Mouse (Mus musculus) hindbrain, postnatal 0 days (tissue): ENCODE results near the gene Hspb1. TPM values are rescaled to one million over a fixed set of nuclear protein-coding genes. Genes with fewer than 3 reads are reported as not detected.
A peak's percentile ranks its signal among the peaks of the same experiment; 100 is the strongest.

Experiments used
- ATAC-seq: fragments of 200-750 bp; cut with Nextera tagmentation; 2 replicates; pipeline ENCODE4 v1.8.0; 2017; ENCODE audit warnings: mild to moderate bottlenecking, moderate TSS enrichment, moderate library complexity
- DNase-seq: peaks from one replicate; pipeline ENCODE4 v3.0.0-alpha.2; 2015; ENCODE audit warnings: low spot score
- H3K27ac ChIP-seq: fragments of 300-500 bp; sonication (generic); 2 replicates; pipeline ENCODE4 v1.5.1; 2014; ENCODE audit warnings: mild to moderate bottlenecking
- H3K27me3 ChIP-seq: fragments of 300-500 bp; sonication (generic); 2 replicates; pipeline ENCODE4 v1.6.1; 2014; ENCODE audit warnings: low read length, mixed read lengths; ENCODE audit not compliant: insufficient read depth
- H3K36me3 ChIP-seq: fragments of 300-500 bp; sonication (generic); 2 replicates; pipeline ENCODE4 v1.6.1; 2014; ENCODE audit warnings: low read length, mixed read lengths; ENCODE audit not compliant: insufficient read depth
- H3K4me1 ChIP-seq: fragments of 300-500 bp; sonication (generic); 2 replicates; pipeline ENCODE4 v1.6.1; 2014; ENCODE audit warnings: antibody characterized with exemption, low read length, mixed read lengths; ENCODE audit not compliant: insufficient read depth
- H3K4me2 ChIP-seq: fragments of 300-500 bp; sonication (generic); 2 replicates; pipeline ENCODE4 v1.6.1; 2014; ENCODE audit warnings: low read depth, mild to moderate bottlenecking, low read length, moderate library complexity, mixed read lengths
- H3K4me3 ChIP-seq: fragments of 300-500 bp; sonication (generic); 2 replicates; pipeline ENCODE4 v1.5.1; 2014; ENCODE audit warnings: low read length
- H3K9ac ChIP-seq: fragments of 300-500 bp; sonication (generic); replicated peaks from 2 replicates; pipeline ENCODE4 v1.6.1; 2014; ENCODE audit warnings: mild to moderate bottlenecking, low read length, moderate library complexity, mixed read lengths
- H3K9me3 ChIP-seq: fragments of 300-500 bp; sonication (generic); 2 replicates; pipeline ENCODE4 v1.6.1; 2016; ENCODE audit warnings: low read length, mixed read lengths
- CTCF ChIP-seq: IDR thresholded peaks from 2 replicates; pipeline ENCODE4 v1.5.1; 2016; ENCODE audit warnings: antibody characterized with exemption, control low read depth, low read depth
- WGBS: fragments of 180-500 bp; shearing (Covaris S2); extraction: QIAGEN DNeasy Blood & Tissue Kit; methylation state at CpG from one replicate; pipeline ENCODE4 v1.1.7; 2014; 5-methylcytosine and 5-hydroxymethylcytosine counted together
- polyA plus RNA-seq: library from polyadenylated mRNA; unstranded; fragments of >200 nt; fragmentation: Nextera tagmentation; extraction: Ambion mirVana; gene quantifications from 2 replicates; pipeline ENCODE4 v1.2.1, GENCODE M21; 2015
- total RNA-seq: library from RNA; depleted of rRNA; stranded (reverse); fragments of >200 nt; gene quantifications from 2 replicates; pipeline ENCODE4 v1.2.3, GENCODE M21; 2014

Gene Hspb1
- total and polyA plus RNA-seq, 2 experiments from 2014 or later, result 28.0 to 29.6 TPM

DNA sequence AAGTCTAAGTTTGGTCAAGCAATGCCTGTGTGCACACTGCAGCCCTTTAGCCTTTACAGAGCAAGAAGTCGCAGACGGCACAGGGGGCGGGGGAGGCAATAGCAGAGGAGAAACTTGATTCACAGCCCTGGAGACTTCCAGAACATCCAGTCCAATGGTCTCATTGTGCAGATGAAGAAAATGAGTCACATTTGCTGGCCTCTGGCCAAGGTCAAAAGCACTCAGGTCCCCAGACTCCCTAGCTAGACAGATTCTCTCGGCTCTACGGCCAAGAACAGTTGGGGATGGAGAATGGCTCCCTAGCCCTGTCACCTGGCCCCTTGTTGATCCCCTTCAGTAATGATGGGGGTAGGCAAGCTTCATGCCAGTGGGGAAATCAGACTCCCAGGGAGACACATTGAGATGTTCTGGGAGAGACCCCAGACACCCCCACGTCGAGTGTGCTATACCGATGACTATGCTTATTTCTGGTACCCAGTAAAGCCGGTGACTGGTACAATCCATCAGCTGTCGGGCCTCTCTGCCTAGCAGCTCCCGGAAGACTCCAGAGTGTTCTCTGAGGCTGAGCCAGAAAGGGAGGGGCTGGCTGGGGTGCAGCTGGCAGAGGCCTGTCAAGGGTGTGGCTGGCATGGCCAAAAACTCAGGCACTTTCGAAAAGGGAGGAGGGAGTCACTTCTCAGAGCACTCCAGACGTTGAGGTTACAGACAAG lies 8.1 kb upstream of the Hspb1 start:
- Histone ChIP-seq H3K36me3 (no peaks in the 10 kb centered on the region), H3K9ac (no peak overlapping the region), H3K4me1 (0 out of 2 replicates have a peak, but pooled peaks cover 4% of the 10 kb centered on the region), H3K9me3 (no peaks in the 10 kb centered on the region), H3K27me3 (no peaks in the 10 kb centered on the region), H3K27ac (no peak overlapping the region; the same call in 1 of the 2 replicates), H3K4me3 (no peak overlapping the region), H3K4me2 (no peak overlapping the region)
- DNase-seq (peak; percentile 71), ATAC-seq (peak; percentile 64)
- WGBS, result 24% methylated on average over 13 of the region's 13 CpGs
- TF ChIP-seq CTCF, result no peak

DNA sequence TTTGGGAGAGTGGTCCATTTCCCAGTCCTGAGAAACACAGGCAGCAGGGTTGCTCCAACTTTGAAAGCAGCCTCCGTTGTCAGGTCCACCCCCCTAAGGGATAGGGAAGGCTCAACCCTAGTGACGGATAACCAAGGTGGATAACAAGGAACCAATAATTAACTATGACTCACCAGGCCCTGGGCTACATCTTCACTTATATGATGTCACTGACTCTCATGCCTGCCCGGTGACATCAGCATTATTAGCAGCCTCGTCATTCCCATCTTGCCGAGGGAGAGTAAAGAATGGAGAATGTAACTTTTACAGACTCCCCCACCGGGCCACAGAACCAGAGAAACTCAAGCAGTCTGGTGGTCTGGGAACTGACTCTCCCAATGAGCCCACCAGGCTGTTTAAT lies 3.1 kb upstream of the Hspb1 start:
- no peak overlapping the region for H3K4me3 ChIP-seq
- H3K36me3 ChIP-seq, result no peaks in the 10 kb centered on the region
- no peak overlapping the region for H3K27ac ChIP-seq
- 68% methylated on average over 6 of the region's 6 CpGs for WGBS
- ATAC-seq (no peak), DNase-seq (no peak)
- no peaks in the 10 kb centered on the region for H3K9me3 ChIP-seq
- no peak for TF ChIP-seq CTCF
- 0 out of 2 replicates have a peak, but pooled peaks cover 3% of the 10 kb centered on the region for H3K27me3 ChIP-seq
- no peak overlapping the region for H3K9ac ChIP-seq
- no peaks in the 10 kb centered on the region for H3K4me1 ChIP-seq
- no peak overlapping the region for H3K4me2 ChIP-seq

DNA sequence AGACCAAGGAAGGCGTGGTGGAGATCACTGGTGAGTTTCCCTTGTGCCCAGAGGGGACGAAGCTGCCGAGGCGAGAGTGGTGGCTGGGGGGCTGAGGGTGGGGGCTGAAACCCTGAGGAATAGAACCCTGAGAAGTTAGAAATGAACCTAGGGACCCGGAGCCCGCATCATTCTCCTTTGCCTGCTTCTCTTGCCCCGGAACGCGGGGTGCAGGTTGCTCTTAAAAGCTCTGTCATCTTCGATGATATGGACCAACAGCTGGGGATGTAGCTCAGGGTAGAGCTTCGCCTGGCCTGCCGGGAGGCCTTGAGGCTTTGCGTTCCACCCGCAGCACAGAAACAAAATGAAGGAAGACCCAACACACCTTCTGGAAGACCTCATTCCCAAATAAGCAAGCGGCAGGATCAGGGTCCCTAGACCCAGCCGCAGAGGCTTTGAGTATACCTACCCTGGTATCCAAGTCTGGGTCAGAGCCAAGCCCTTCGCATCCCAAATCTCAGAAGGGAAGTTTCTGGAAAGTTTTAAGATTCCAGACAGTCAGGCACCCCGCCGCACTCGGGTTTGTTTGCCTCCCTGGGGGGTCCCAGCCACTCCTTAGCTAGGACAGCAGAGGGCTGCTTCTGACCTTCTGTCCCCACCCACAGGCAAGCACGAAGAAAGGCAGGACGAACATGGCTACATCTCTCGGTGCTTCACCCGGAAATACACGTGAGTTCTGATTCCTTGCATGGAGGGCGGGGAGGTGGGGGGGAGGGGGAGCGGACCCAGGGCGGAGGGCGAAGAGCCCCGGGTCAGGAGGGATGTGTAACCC lies 891 bp downstream of the Hspb1 start:
- Histone ChIP-seq H3K27ac (no peak overlapping the region), H3K4me3 (peak overlapping the region; percentile 21), H3K9ac (no peak overlapping the region), H3K9me3 (no peaks in the 10 kb centered on the region), H3K4me1 (no peaks in the 10 kb centered on the region), H3K36me3 (no peaks in the 10 kb centered on the region), H3K27me3 (peaks cover 3% of the 10 kb centered on the region; the same call in 1 of the 2 replicates), H3K4me2 (peak overlapping the region; percentile 42)
- no peak for TF ChIP-seq CTCF
- WGBS, result 6% methylated on average over 30 of the region's 30 CpGs
- no peak for ATAC-seq
- no peak for DNase-seq

DNA sequence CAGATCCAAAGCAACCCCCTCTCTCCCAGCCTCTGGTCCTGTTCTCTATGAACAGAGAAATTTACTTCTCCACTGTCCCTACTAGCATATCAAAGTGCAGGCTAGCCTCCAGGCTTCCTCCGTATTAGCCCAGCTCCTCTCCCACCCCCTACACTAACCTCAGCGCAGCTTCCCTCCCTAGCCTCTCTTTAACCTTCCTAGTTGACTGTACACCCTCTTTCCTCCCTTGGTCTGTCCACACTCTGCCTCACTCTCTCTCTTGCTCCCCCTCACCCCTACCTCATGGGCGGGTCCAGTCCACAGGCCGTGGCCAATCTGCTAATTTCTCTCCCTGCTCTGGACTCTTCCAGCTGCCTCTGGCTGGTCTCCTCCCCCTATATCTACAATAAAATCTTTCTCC lies 2.6 kb downstream of the Hspb1 start:
- DNase-seq, result no peak
- H3K9ac ChIP-seq, result no peak overlapping the region
- peaks cover 3% of the 10 kb centered on the region; the same call in 1 of the 2 replicates for H3K27me3 ChIP-seq
- no peaks in the 10 kb centered on the region for H3K9me3 ChIP-seq
- no peak overlapping the region for H3K27ac ChIP-seq
- no peak for ATAC-seq
- H3K4me3 ChIP-seq, result no peak overlapping the region
- no peak overlapping the region for H3K4me2 ChIP-seq
- H3K4me1 ChIP-seq, result no peaks in the 10 kb centered on the region
- 53% methylated on average over 4 of the region's 4 CpGs for WGBS
- H3K36me3 ChIP-seq, result no peaks in the 10 kb centered on the region
- no peak for TF ChIP-seq CTCF

DNA sequence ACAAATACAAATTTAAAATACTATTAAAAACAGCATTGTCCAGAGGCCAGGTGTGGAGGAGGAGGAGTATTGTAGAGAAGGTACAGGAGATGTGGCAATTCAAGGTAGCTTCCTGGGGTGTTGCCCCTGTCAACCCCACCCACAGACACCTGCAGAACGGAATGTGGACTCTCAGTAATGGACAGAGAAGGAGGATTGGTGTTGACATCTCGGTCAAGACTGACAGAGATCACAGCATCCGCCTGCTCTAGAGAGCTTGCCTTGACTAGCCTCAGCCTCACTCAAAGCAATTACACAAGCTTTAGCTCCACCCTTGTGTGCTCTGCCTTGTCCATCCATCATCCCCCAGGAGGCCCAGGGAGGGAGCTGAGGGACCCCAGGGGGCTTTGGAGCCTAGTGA lies 3.2 kb downstream of the Hspb1 start:
- Histone ChIP-seq H3K4me2 (no peak overlapping the region), H3K27me3 (peaks cover 3% of the 10 kb centered on the region; the same call in 1 of the 2 replicates), H3K4me1 (no peaks in the 10 kb centered on the region), H3K9me3 (no peaks in the 10 kb centered on the region), H3K4me3 (no peak overlapping the region), H3K36me3 (no peaks in the 10 kb centered on the region), H3K9ac (no peak overlapping the region), H3K27ac (no peak overlapping the region)
- ATAC-seq (no peak), DNase-seq (no peak)
- TF ChIP-seq CTCF, result no peak
- 68% methylated on average over 3 of the region's 3 CpGs for WGBS

DNA sequence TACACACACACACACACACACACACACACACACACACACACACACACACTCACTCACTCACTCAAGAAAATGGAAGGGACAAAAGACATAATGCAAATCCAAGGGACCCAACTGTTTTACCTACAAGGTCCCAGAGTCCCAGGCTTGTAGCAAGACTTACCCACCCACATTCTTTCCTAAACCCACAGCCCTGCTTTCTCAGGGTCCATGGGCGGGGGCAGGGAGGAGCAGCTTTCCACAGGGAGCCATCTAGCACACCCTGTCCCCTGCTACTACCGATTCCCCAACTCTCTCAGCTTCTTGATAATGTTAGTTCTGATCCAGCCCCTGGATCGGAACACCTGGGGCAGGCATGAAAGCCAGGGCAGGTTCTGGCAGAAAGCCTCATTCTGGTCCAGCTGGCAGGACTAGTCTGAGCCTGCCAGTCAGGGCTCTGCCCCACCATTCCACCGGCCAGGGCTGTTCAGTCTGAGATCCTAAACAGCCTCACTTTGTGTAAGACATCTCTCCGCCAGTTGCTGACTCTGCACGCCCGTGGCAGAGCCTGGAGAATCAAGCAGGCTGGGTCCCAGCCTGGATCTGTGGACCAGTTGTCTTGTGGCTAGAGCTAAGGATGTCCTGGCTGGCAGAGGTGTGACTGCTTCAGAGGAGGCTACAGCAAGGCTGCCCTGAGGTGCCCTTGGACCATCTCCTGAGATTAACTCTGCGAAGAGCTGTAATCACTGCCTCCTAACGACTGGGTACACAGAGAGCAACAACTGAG lies 5.1 kb downstream of the Hspb1 start:
- no peaks in the 10 kb centered on the region for H3K4me1 ChIP-seq
- 58% methylated on average over 9 of the region's 9 CpGs for WGBS
- DNase-seq (no peak), ATAC-seq (no peak)
- H3K9me3 ChIP-seq, result no peaks in the 10 kb centered on the region
- H3K27me3 ChIP-seq, result no peaks in the 10 kb centered on the region; the same call in 1 of the 2 replicates
- no peak for TF ChIP-seq CTCF
- H3K27ac ChIP-seq, result no peak overlapping the region
- H3K9ac ChIP-seq, result no peak overlapping the region
- no peaks in the 10 kb centered on the region for H3K36me3 ChIP-seq
- H3K4me2 ChIP-seq, result no peak overlapping the region
- no peak overlapping the region for H3K4me3 ChIP-seq
